Mouse (Mus musculus) retina, adult 2 months (tissue): ENCODE data around the gene Cd4.

ENCODE experiments used
- DNase-seq: peaks from one replicate; pipeline ENCODE4 v3.0.0-alpha.2; 2012; ENCODE audit warnings: low read depth, low spot score

Gene Cd4

DNA sequence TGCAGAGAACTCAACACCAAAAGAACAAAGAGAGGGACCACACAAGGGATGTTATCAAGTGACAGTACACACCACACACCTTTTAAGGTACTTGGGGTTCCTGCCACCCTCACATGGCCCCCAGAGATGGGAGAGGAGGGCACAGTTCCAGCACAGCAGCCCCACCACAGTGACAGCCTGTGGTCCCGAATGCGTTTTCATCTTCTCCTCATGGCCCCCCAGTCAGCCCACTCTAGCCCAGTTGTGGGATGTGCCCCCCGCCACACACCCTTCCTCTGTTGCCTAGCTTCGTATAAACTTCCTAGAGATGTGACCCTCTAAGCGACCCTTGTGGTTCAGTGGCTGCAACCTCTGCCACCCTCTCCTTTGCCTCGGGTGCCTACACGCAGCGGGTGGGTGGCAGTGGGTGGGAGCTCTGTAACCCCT is 2.1 kb downstream of the Cd4 start:
- no peak for DNase-seq

DNA sequence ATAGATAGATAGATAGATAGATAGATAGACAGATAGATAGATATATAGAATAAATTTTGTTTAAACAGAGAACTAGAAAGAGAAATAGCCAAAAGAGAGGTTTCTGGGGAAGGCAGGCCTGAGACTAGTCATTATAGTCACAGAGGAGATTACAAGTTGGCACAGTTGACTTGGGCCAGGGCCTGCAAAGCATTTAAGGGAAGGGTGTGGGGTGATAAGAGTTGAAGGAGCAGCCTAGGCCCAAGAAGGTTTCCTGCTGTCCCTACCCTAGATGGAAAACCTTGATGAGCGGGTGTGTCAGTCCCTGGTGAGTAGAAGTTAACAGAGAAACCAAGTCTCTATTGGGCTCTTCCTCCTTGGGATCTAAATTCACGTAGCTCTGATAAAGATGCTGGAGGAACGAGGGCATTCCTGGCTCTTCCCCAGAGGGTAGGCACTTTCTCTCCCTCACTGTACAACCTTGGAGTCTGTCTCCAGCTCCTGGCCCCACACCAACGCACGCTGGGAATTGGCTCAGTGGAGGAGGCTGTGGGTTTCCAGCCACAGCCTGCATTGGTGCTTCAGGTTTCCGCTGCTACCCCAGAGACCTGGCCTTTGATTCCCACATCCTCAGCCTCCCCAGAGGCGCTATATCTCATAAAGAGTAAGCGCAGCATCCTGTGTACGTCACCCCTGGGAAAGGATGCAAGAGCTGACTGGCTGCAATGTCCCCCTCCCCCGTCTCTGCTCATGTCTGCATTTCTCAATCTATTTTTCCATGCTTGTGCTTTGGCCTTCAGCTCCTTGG is 3.1 kb downstream of the Cd4 start:
- DNase-seq: no peak

DNA sequence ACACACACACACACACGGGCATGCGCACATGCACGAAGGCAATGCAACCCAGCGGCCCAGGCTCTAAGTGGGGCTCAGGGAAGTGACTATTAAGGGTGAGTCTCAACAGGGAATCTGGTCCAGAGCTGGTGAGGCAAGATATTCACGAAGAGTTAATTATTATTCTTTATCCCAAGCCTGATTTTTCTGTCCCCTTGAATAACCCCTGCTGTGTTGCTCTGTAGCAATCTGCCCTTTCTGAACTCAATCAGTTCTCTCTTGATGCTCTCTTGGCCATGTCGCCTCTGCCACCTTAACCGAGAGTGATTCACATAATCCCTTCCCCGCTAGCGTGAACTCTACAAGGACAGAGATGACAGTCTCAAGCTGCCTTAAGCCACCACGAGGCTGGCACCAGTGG is 4.7 kb downstream of the Cd4 start:
- peak; percentile 50 for DNase-seq

DNA sequence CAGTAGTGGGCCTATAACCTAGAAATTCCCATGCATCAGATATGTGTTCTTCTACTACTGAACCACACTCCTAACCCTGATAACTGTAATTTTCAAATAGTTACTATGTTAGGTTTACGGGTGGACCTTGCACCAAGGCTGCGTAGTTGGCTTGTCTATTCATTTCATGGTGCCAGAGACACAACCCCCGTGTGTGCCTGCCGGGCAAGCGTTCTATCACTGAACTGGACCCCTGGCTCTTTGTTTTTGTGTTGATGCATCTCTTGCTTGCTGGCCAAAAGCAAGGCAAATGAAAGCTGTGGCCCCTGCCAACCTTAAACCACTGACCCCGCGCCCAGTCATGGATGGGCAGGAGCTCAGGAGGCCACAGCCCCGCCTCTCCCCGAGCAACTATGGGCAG is 6.2 kb downstream of the Cd4 start:
- no peak for DNase-seq

DNA sequence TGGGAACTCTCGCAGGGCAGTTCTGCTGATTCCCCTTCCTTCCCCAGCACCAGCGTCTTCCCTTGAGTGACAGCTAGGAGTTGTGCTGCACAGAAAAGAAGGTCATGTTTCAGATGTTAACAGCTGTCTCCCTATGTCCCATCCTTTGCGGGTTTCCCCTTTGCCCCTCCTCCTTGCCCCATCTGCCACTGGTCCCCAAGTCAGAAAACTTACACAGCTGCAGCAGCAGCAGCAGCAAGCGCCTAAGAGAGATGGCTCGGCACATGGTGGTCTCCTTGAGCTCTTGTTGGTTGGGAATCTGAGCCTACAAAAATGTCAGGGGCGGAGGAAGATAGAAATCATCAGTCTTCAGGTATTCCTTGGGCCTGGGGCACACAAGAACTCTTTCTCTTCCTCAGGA is 8.6 kb downstream of the Cd4 start:
- no peak for DNase-seq

DNA sequence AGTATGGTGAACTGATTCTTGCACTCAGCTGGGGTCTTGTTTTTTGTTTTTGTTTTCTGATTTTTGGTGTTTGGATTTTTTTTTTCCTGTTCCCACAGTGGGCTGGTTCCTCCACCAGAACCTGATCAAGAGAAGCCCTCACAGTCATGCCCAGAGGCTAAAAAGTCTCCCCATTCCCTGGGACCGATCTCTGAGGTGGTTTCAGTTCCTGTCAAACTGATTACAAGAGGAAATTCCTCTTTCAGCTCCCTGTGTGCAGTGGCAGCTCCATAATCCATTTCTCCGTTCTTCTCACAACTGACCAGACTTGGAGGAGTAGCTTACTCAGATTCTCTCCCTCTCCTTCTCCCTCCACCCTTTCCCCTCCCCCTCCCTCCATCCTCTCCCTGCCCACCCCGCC is 13.7 kb downstream of the Cd4 start:
- DNase-seq: no peak

DNA sequence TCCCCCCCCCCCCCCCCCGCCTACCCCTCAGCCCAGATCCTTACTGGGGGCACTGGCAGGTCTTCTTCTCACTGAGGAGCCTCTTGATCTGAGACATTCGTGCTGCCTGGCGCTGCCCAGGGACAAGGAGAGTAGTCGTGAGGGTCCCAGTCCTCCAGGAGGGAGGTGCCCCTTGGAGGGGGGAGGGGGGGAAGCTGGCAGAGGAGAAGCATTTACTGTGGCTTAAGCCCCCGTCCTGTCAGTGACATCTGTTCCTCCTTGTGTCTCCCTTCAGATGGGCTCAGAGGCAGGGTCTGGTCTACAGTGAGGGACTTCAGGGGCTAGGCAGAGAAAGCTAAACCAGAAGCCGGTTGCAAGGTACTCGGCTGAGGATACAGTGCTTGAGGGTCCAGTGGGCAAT is 21.5 kb downstream of the Cd4 start:
- no peak for DNase-seq

DNA sequence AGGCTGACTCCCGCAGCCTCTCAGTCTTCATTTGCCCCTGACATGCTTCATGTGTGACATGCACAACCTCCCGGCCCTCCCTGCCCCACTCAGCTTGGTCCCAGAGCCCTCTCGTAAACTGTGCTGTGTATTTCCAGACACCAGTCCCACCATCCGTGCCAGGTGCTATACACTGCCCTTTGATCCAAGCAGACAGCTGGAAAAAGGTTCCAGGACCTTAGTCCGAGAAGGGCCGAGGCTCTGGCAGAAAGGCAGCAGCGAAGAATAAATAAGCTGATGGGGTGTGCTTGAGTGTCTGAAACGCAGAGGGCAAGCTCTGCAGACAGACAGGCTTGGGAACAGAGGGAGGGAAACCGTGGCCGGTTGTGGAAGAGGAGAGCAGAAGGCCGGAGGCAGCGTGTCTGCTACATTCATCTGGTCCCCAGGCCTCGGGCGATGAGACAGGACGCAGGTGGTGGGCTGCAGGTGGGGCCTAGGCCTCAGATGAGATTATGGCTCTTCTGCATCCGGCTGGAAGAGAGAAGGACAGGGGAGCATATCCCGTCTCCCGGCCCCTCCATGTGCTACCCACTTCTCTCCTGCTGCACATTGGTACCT is 22.2 kb downstream of the Cd4 start:
- no peak for DNase-seq

DNA sequence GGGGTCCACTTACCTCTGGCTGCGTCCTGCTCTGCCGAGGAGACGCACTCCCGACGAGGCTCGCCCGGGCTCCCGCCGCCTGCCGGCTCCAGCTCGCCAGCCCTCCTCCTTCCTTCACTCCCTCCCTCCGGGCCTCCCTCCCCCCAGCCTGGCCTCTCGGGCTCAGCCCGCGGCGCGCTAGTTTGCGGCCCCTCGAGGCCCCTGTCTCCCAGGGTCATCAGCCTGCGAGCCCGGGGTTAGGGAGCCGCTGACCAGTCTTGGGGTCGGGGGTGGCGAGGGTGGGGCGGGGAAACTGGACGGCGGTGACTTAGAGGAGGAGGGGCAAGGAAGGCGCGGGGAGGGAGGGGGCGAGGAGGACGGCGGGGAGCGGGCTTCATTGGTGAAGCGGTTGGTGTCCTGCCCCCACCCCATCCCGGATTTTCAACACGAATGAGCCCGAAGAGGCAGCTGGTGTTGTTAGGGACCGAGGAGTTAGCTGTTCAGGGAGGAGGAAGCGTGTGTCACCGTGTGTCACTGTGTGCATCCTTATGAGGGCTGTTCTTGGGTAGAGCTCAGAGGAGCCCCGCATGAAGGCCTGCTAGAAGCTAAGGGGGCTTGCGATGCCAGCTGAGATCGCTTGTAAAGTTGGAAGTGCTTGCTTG is 24.2 kb downstream of the Cd4 start, which contains the start of gene Gpr162:
Gene Gpr162 (minus strand): TSS at position 326 of the 641 bp plus-strand sequence.
- DNase-seq: no peak

DNA sequence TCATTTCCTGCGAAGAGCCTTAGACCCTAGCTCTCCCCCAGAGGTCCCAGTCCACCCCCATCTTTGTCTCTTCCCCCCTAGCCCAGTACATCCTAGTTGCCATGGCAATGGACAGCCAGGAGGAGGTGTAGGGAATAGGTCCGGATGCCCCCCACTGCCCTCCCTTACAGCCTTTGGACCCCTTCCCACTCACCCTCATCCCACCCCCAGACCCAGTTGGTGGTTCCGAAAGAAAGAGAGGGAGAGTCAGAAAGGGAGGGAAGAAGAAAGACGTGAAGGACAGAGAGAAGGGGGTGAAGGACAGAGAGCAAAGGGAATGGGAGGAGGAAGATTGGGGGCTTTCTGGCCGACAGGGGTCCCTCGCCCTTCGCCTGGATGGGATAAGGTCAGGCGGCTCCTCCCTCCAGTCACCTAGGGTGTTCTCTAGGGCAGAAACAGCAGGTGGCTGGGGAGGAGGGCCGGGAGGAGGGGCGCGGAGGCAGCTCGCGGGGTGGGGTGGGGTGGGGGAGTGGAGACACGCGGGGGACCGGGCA is 24.8 kb downstream of the Cd4 start:
- no peak for DNase-seq

DNA sequence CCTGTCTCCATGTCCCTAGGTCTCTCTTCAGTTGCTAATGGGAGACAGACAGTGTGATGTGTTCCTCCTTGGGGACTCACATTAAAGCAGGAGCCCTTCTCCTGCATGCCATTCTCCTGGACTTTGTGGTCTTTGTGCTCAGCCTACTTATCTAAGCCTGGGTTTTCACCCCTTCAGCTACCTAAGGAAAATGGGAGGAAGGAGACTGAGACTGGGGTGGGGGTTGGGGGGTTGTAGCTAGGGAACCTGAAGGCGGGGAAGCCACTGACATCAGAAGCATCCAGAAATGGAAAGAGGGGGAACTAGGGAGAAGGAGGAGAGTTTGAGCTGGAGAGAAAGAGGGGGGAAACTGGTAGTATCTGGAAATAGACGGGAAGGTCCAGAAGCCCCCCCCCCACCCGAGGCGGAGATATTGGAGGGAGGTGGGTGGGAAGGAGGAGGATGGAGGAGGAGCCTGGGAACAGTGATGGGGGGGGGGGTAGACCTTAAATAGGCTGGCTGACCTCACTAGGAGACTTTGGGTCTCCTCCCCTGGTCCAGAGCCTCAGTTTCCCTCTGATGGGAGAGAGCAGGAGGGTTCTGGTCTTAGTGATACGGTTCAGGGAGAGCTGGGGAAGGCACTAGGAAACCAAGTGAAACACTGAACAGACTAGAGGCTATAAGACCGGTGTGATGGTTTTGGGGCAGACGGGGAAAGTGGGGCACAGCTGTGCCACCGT is 25.5 kb downstream of the Cd4 start:
- DNase-seq: no peak

DNA sequence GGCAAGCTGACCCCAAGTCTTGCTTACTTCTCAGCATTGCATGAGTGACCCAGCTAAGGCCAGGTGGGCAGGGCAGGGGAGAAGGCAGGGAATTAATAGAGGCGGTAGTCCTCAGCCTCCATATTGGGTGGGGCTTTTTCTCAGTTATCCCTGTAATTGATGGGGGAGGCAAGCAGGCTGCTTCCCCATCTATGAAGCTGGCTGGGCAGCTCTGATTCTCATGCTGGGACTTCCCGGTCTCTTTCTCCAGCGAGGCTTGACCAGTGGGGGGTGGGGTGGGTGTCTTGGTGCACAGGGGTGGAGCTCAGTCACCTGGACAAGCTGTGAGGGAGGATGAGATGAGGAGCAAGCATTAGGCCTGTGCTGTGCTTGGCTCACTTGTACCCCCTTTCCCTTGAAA is 26.2 kb downstream of the Cd4 start:
- no peak for DNase-seq

DNA sequence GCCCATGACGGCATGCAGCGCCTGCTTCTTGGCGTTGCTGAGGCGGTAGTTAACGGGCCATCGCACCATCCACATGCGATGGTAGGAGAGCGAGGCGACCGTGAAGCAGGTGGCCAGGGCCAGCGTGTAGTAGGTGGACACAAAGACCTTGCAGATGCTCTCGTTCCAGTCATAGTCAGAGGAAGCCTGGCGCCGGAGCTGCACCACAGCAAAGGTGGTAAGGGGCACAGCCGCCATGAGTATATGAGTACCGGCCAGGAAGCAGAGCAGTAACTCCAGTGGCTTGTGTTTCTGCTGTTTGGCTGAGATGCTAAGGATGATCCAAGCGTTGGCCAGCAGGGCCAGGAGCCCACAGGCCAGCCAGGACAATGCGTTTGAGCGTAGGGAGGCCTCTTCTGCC is 26.8 kb downstream of the Cd4 start:
- no peak for DNase-seq

DNA sequence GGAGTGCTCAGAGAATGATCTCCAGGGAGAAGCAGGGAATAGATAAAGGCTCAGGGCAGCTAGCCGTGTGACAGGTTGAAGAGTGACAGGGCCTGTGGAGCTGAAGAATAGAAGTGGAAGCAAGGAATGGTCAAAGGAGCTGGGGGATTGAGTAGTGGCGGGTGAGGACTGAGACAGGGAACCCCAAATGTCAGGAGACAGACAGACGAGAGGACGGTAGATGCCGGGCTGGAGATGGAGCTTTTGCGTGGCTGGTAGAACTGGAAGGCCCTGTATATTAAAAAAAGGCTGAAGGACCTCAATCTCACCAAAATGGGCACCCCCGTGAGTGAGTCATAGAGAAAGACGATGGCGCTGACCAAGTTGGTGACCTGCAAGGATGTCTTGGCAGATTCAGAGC is 27.5 kb downstream of the Cd4 start:
- DNase-seq: no peak

DNA sequence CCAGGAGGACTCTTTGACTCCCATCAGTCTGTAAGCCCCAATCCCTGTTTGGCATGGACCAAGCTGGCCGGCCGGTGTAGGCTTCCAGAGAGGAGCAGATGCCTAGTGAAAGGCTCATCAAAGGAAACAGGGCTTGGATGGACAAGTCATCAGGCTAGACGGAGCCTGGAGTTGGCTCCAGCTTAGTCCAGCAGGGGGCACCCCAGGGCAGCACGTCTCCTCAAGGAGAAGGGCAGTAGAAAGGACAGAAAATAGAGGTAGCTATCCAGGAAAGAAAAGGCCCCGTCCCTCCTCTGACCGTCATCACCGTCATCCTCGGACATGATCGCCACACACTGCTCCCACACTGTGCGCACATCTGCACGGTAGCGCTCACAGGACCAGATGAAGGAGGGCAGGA is 28.3 kb downstream of the Cd4 start:
- DNase-seq: peak; percentile 69

DNA sequence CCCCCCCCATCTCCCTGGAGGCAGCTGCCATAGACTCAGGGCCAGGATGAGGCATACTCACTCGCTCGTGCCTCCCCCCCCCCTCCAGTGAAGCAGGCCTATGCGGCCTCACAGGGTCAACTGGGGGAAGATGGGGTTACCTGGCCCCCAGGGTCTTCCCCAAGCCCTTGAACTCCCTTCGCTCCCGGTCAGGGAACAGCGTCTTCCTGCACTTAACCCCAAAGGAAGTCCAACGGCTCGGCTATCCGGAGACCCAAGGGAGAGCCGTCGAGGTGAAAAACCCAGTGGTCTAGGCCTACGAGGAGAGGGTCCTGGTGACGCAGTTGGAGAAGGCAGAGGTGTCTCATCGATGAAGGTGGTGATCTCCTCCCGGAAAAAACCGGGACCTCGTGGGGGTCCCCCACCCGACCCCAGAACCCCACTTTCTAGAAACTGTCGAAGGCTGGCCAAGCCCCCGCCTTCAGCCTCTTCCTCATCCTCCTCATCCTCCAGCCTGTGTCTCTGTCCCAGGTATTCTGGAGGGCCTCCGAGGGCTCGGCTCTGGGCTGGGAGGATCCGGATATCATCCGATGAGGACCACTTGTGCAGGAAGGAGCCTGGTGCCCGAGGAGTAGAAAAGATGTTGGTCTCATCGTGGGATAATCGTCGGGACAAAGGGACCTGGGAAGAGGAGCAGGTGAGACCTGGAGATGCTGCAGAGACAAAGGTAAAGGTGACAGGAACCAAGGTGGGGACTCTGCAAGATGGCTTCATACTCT is 29.3 kb downstream of the Cd4 start:
- DNase-seq: no peak

DNA sequence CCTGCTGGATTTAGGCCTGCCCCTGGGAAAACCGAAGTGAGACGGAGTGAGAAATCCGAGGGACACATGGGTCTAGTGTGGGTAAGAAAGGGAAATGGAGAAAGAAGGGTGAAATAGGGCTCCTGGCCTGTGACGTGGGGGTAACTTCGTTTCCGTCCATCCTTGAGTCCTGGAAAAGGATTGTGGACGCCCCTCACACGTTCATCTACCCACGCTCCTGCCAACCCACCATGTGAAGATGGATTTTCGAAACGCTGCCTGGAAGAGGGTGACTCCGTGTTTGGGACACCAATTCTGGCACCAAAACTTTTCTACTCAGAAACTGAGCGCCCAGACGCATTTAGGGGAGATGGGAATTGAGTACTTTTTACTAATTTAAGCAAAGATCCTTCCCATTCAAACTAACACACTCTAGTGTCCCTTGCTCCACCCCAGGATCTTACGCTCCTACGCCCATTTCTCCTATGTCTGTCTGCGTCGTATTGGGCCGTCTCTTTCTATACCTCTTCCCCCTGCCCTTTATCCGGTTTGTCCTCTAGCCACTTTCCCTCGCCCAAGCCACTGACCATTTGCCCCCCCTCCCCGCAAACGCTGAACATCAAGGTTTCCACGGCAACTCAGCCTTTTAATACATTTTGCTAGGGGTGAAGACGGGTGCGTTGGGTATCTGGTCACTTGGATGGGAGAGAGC is 30.0 kb downstream of the Cd4 start:
- DNase-seq: no peak

DNA sequence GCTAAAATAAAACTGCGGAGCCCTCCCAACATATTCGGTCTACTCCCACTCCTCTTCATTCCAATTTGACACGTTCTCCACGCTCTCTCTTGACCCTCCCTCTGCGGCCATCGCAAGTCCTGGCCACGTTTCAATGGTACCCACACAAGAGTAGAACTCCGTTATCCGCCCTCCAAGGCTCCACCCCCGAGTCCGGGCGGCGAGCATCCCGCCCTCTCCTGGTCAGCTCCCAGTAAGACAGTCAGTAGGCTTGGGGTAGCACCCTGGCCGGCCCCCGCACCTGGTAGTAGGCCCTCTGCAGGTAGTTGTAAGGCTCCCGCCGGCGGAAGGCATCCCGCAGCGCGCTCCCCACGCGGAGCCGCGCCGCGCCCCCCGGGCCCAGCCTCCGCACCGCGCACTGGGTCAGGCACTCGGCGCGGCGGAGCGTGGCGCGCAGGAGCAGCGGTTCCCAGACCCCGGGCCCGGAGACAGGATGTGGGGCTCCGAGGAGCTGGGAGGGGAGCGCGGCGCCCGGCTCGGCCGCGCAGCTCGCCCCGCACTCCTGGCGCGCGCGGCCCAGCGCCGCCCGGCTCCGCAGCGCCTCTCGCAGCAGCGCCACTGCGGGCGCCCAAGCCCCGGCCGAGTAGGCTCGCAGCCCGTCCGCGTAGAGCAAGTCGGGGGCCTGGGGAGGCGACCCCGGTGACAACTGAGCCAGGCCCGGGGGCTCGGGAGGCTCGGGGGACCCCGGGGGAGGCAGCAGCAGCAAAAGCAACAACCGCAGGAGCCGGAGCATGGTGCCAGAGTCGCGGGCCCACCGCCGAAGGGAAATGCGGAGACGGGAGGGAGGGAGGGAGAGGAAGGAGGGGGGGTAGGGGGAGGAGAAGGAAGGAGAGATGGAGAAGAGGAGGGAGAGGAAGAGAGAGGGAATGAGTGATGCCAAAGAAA is 30.8 kb downstream of the Cd4 start, which contains the start of gene P3h3:
Gene P3h3 (minus strand): TSS at position 837 of the 924 bp plus-strand sequence.
- peak; percentile 57 for DNase-seq

DNA sequence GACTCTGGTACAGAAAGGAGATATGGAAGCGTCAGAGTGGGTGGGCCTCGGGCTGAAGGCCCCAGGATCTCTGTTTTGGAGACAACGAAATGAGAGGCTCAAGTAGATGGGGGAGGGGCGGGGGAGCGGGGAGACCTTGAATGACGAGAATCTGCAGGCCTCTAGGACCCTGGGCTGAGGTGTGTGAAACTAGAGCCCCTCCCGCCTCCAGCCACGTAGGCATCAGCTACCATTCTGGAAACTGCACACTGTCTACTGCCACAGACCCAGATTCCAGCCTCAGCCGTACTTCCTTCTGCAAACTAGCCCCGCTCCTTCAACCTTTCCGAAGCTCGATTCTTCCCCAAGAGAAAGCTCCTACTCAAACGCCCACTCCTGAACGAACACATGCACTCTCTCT is 31.7 kb downstream of the Cd4 start:
- no peak for DNase-seq

DNA sequence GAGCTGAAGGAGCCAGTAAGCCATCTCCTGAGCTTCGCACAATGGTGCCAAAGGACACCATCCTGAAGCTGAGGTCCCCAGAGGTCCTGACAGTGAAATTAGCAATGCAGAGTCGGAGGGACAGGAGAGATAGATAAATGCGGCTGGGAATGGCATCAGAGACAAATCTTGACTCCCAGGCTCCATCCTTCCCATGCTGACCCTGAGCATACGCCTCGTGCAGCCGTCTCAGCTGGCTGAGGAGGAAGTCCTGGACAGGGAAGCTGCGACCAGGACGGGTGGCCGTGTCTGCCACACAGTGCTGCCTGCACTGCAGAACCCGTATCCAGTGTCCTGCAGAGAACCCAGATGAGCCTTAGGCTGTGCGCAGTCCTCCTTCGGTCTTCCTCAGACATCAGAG is 33.4 kb downstream of the Cd4 start:
- DNase-seq: no peak
